Mouse (Mus musculus): ENCODE measurements around the gene Nedd9. TPM values are rescaled to one million over a fixed set of nuclear protein-coding genes. Genes with fewer than 3 reads are reported as not detected.

Gene Nedd9
- polyA plus RNA-seq, 1 experiment from 2014 or later: 77.6 TPM

DNA sequence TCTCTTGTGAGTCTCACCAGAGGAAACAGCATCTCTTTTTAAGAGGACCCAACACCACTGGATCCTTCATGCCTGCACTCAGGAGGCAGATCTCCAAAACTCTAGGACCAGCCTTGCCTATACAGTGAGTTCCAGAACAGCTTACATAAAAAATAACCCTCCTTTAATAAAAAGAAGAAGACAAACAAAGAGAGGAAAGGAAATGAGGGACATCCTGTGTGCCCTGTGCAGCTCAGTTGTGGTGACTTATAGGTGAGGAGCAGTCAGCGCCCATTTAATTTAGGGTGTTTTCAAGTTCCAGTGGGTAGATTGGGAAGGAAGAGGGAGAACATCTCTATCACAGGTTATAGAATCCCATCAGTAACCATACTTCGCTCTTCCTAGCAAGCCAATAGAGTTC lies 96.5 kb downstream of the Nedd9 start:
- WGBS: 89% methylated on average over 2 of the region's 2 CpGs
- H3K27ac ChIP-seq (ENCODE audit: low read length): no peak overlapping the region
- H3K4me2 ChIP-seq (ENCODE audit: low read depth, low read length): no peak overlapping the region
- H3K9ac ChIP-seq (ENCODE audit: low read length): no peak overlapping the region
- no peaks in the 10 kb centered on the region for H3K36me3 ChIP-seq (ENCODE audit: control insufficient read depth, insufficient read depth, low read length)
- H3K4me1 ChIP-seq (replicated peaks; ENCODE audit: control insufficient read depth, insufficient read depth, low read length): peaks cover 3% of the 10 kb centered on the region
- H3K9me3 ChIP-seq (ENCODE audit: control insufficient read depth, low read length): no peaks in the 10 kb centered on the region
- H3K27me3 ChIP-seq (ENCODE audit: control insufficient read depth, insufficient read depth, low read depth, low read length): no peaks in the 10 kb centered on the region
- H3K4me3 ChIP-seq (ENCODE audit: low read length): no peak overlapping the region
- ATAC-seq (ENCODE audit: low read depth): no peak

DNA sequence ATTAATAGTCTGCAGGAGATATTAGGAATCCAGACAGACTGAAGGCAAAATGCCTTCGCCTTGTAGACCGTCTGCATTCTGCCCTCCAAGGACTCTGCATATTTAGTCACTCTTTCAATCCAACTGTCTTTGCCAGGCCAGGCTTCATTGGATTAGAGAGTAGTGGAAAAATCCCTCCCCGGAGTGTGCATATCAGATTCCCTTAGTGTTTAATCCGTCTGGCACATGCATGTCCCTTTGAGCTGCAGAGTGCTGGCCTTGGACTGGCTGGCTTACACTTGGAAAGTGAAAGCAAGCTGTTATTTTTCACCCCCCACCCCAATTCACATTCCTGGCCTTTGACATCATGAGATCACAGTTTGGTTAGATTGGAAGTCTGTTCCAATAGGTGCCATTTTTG lies 100.6 kb downstream of the Nedd9 start:
- Histone ChIP-seq H3K27ac (ENCODE audit: low read length) (peak overlapping the region; percentile 5), H3K27me3 (ENCODE audit: control insufficient read depth, insufficient read depth, low read depth, low read length) (no peaks in the 10 kb centered on the region), H3K36me3 (ENCODE audit: control insufficient read depth, insufficient read depth, low read length) (no peaks in the 10 kb centered on the region), H3K4me1 (replicated peaks; ENCODE audit: control insufficient read depth, insufficient read depth, low read length) (peaks cover 3% of the 10 kb centered on the region), H3K9me3 (ENCODE audit: control insufficient read depth, low read length) (no peaks in the 10 kb centered on the region), H3K4me2 (ENCODE audit: low read depth, low read length) (no peak overlapping the region), H3K9ac (ENCODE audit: low read length) (no peak overlapping the region), H3K4me3 (ENCODE audit: low read length) (no peak overlapping the region)
- 35% methylated on average over 4 of the region's 4 CpGs for WGBS
- ATAC-seq (ENCODE audit: low read depth): peak; percentile 85

DNA sequence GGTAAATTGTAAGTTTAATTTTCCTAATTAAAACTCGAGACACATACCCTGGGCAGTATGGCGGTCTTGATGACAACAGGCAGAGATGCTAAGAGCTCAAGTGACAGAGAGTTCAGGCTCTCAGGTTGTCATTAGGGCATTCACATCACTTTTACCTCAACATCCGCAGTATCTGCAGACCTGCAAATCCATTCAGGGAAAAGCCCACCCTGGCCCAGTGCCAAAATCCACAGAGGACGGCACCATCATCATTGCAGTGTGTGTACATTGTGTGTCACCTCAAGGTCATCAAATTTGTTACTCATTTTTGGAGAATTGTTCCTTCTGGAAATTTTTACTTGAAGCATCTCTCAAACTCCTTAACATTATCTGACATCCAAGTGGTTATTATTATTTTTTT lies 102.3 kb downstream of the Nedd9 start:
- Histone ChIP-seq H3K4me3 (ENCODE audit: low read length) (no peak overlapping the region), H3K4me2 (ENCODE audit: low read depth, low read length) (no peak overlapping the region), H3K9me3 (ENCODE audit: control insufficient read depth, low read length) (no peaks in the 10 kb centered on the region), H3K36me3 (ENCODE audit: control insufficient read depth, insufficient read depth, low read length) (no peaks in the 10 kb centered on the region), H3K27me3 (ENCODE audit: control insufficient read depth, insufficient read depth, low read depth, low read length) (no peaks in the 10 kb centered on the region), H3K4me1 (replicated peaks; ENCODE audit: control insufficient read depth, insufficient read depth, low read length) (peaks cover 3% of the 10 kb centered on the region), H3K9ac (ENCODE audit: low read length) (no peak overlapping the region), H3K27ac (ENCODE audit: low read length) (no peak overlapping the region)
- ATAC-seq (ENCODE audit: low read depth): no peak
- WGBS: 56% methylated on average over 4 of the region's 4 CpGs

DNA sequence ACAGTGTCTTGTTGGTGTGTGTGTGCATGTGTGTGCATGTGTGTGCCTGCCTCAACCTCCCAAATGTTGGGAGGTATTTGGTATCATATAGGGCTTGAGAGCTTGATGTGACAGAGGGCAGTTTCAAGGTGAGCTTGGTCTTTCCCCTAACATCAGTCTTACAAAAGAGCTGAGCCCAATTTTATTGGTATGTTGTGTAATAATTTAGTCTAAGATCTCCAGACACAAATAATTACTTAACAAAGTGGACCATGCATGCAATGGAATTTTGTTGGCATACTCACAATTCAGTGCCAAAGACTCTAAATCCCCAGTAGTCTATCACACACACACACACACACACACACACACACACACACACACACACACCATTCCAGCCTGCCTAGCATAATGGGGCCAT lies 104.5 kb downstream of the Nedd9 start:
- H3K27me3 ChIP-seq (ENCODE audit: control insufficient read depth, insufficient read depth, low read depth, low read length): no peaks in the 10 kb centered on the region
- H3K27ac ChIP-seq (ENCODE audit: low read length): no peak overlapping the region
- H3K4me3 ChIP-seq (ENCODE audit: low read length): no peak overlapping the region
- H3K9ac ChIP-seq (ENCODE audit: low read length): no peak overlapping the region
- H3K4me2 ChIP-seq (ENCODE audit: low read depth, low read length): no peak overlapping the region
- ATAC-seq (ENCODE audit: low read depth): no peak
- no peaks in the 10 kb centered on the region for H3K36me3 ChIP-seq (ENCODE audit: control insufficient read depth, insufficient read depth, low read length)
- peaks cover 3% of the 10 kb centered on the region for H3K4me1 ChIP-seq (replicated peaks; ENCODE audit: control insufficient read depth, insufficient read depth, low read length)
- H3K9me3 ChIP-seq (ENCODE audit: control insufficient read depth, low read length): no peaks in the 10 kb centered on the region

DNA sequence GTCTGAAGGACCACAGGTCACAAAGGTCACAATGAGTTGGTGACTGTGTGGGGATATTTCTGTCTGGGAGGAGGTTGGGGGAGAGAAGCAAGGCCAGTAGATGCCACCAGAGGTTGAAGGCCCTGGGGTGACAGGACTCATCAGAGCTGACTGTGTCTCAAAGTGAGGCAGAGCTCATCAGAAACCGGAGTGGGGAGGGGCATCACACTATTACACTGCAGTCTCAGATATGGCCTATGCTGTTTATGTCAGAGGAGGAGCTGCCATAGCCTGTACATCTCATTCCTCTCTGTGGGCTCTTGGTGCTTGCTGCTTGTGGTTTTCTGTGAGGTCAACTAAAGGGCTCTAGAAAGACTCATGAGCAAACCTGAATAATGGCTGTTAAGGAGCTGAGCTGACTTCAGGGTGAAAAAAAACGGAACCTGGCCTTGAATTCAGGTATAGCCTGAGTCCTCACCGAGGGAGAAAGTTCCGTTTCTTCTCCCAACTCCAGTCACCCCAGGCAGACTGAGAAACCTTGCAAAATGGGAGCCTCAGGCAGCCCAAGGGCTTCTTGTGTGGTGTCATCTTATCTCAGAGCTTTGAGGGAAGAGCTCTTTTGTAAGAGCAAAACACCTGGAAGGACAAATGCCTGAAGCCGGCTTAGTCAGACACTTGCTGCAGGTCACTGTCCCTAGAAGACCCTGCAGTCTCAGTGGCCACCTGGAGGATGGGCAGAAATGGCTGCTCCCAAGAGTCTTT lies 105.2 kb downstream of the Nedd9 start:
- no peak for ATAC-seq (ENCODE audit: low read depth)
- Histone ChIP-seq H3K27ac (ENCODE audit: low read length) (no peak overlapping the region), H3K4me1 (replicated peaks; ENCODE audit: control insufficient read depth, insufficient read depth, low read length) (peaks cover 3% of the 10 kb centered on the region), H3K9me3 (ENCODE audit: control insufficient read depth, low read length) (no peaks in the 10 kb centered on the region), H3K9ac (ENCODE audit: low read length) (no peak overlapping the region), H3K4me2 (ENCODE audit: low read depth, low read length) (no peak overlapping the region), H3K36me3 (ENCODE audit: control insufficient read depth, insufficient read depth, low read length) (no peaks in the 10 kb centered on the region), H3K27me3 (ENCODE audit: control insufficient read depth, insufficient read depth, low read depth, low read length) (no peaks in the 10 kb centered on the region), H3K4me3 (ENCODE audit: low read length) (no peak overlapping the region)
- WGBS: 69% methylated on average over 5 of the region's 5 CpGs

DNA sequence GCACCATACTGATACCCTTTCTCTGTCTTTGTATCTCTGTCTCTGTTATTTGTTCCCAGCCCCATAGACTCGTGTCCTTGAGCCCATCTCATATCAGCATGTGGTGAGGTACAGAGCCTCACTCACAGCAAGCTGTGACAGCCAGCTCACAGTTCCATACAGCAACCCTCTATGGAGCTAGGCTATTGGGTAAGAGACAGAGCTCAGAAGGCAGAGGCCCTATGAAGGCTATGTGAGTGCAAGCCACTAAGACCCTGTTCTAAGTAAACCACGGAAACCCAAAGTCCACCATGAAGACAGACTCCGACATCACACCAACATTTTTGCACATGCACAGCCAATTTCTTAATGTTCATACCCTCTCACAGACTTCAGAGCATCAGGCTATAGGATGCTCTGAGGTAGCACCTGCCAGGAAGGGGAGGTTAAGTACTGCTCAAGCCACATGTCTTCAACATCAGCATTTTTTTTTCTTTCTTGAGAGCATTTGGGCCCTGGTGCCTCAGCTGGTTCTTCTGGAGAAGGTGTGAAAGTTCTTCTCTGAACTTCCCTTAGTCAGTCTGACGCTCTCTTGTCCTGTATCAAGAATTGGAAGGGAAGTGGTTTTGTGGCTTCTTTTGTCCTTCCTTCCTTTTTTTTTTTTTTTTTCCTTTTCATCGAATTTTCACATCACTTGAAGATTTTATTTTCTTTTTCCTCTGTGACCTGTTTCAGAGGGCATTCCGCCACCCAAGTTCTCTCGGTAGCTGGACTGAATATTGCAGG lies 105.9 kb downstream of the Nedd9 start:
- H3K36me3 ChIP-seq (ENCODE audit: control insufficient read depth, insufficient read depth, low read length): no peaks in the 10 kb centered on the region
- no peaks in the 10 kb centered on the region for H3K27me3 ChIP-seq (ENCODE audit: control insufficient read depth, insufficient read depth, low read depth, low read length)
- H3K4me1 ChIP-seq (replicated peaks; ENCODE audit: control insufficient read depth, insufficient read depth, low read length): no peaks in the 10 kb centered on the region
- no peak overlapping the region for H3K4me3 ChIP-seq (ENCODE audit: low read length)
- H3K9me3 ChIP-seq (ENCODE audit: control insufficient read depth, low read length): no peaks in the 10 kb centered on the region
- ATAC-seq (ENCODE audit: low read depth): no peak
- H3K27ac ChIP-seq (ENCODE audit: low read length): no peak overlapping the region
- WGBS: 78% methylated on average over 7 of the region's 7 CpGs
- H3K4me2 ChIP-seq (ENCODE audit: low read depth, low read length): no peak overlapping the region
- no peak overlapping the region for H3K9ac ChIP-seq (ENCODE audit: low read length)

DNA sequence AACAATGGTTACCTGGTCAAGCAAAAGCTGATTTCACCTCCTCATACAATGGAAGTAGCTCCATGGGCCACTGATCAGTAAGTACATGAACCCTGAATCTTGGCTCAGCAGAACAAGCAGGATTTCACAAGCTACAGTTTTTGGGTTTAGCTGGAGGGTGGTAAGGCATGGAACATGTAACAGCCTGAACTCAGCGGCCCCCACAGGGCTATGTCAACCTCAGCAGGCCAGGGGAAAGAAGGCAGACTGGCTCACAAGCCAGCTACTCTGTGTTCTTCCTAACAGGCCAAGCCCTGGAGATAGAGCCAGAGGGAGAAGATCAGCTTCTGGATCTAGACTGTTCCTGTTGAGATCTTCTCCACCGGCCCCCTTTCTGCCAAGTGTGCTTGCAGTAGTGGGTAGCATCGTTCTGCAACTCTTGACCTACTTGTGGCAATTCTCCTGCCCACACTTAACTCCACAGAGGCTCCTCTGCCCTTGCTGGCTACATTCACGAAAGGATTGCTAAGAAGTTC lies 107.2 kb downstream of the Nedd9 start:
- Histone ChIP-seq H3K27ac (ENCODE audit: low read length) (no peak overlapping the region), H3K9ac (ENCODE audit: low read length) (no peak overlapping the region), H3K4me2 (ENCODE audit: low read depth, low read length) (no peak overlapping the region), H3K4me3 (ENCODE audit: low read length) (no peak overlapping the region), H3K36me3 (ENCODE audit: control insufficient read depth, insufficient read depth, low read length) (no peaks in the 10 kb centered on the region), H3K9me3 (ENCODE audit: control insufficient read depth, low read length) (no peaks in the 10 kb centered on the region), H3K4me1 (replicated peaks; ENCODE audit: control insufficient read depth, insufficient read depth, low read length) (no peaks in the 10 kb centered on the region), H3K27me3 (ENCODE audit: control insufficient read depth, insufficient read depth, low read depth, low read length) (no peaks in the 10 kb centered on the region)
- WGBS: 74% methylated on average over 4 of the region's 4 CpGs
- no peak for ATAC-seq (ENCODE audit: low read depth)

DNA sequence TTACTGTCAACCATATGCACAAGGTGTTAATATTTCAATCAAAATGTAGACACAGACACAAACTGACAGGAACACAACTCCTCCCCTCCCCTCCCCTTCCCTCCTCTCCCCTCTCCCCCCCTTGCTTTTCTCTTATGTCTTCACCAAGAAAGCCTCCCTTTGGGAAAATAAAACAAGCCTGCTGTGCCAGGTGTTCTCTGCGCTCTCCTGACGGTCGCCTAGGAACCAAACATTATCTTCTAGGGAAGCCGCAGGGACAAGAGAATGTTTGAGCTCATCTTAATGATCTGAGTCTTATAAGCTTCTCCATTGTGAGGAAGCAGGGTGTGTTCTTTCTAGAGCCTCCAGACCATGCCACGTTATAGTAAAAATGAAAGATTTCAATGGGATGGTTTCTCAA lies 108.7 kb downstream of the Nedd9 start:
- ATAC-seq (ENCODE audit: low read depth): no peak
- Histone ChIP-seq H3K27ac (ENCODE audit: low read length) (no peak overlapping the region), H3K9me3 (ENCODE audit: control insufficient read depth, low read length) (no peaks in the 10 kb centered on the region), H3K4me2 (ENCODE audit: low read depth, low read length) (no peak overlapping the region), H3K9ac (ENCODE audit: low read length) (no peak overlapping the region), H3K27me3 (ENCODE audit: control insufficient read depth, insufficient read depth, low read depth, low read length) (no peaks in the 10 kb centered on the region), H3K4me1 (replicated peaks; ENCODE audit: control insufficient read depth, insufficient read depth, low read length) (no peaks in the 10 kb centered on the region), H3K4me3 (ENCODE audit: low read length) (no peak overlapping the region), H3K36me3 (ENCODE audit: control insufficient read depth, insufficient read depth, low read length) (no peaks in the 10 kb centered on the region)
- WGBS: 66% methylated on average over 5 of the region's 5 CpGs

DNA sequence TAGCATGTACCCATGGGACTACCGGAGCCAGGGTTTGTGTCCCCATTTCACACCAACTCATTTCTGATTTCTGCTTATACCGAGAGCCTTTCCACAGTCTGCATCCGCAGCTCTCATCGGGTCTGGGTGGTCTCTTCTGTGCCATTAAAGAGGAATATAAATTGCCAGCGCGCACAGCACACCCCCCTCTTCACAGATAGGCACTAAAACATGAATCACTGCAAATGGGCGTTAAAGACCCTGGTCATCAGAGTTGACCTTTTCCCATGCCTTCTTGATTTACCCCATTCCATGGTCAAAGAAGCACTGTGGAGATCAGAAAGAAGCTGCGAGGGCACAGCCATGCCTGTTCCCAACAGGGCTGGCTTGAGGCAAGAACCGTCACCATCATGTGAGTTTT lies 109.3 kb downstream of the Nedd9 start:
- Histone ChIP-seq H3K4me2 (ENCODE audit: low read depth, low read length) (no peak overlapping the region), H3K27me3 (ENCODE audit: control insufficient read depth, insufficient read depth, low read depth, low read length) (no peaks in the 10 kb centered on the region), H3K4me3 (ENCODE audit: low read length) (no peak overlapping the region), H3K9ac (ENCODE audit: low read length) (no peak overlapping the region), H3K4me1 (replicated peaks; ENCODE audit: control insufficient read depth, insufficient read depth, low read length) (peaks cover 3% of the 10 kb centered on the region; the same call in 1 of the 2 replicates), H3K36me3 (ENCODE audit: control insufficient read depth, insufficient read depth, low read length) (no peaks in the 10 kb centered on the region), H3K27ac (ENCODE audit: low read length) (no peak overlapping the region), H3K9me3 (ENCODE audit: control insufficient read depth, low read length) (no peaks in the 10 kb centered on the region)
- 83% methylated on average over 9 of the region's 9 CpGs for WGBS
- ATAC-seq (ENCODE audit: low read depth): no peak
